Mouse (Mus musculus) forebrain, embryonic 12.5 days (tissue): ENCODE results near the gene Cecr2. TPM values are rescaled to one million over a fixed set of nuclear protein-coding genes. Genes with fewer than 3 reads are reported as not detected.
A peak's percentile ranks its signal among the peaks of the same experiment; 100 is the strongest.
"Not testable (repeated sequence)": the region's sequence is repeated elsewhere in the genome, so short reads cannot be mapped to it uniquely, and the experiment has no call there.

Source experiments
- ATAC-seq: fragments of 200-750 bp; cut with Nextera tagmentation; 2 replicates; pipeline ENCODE4 v1.8.0; 2017; ENCODE audit warnings: moderate TSS enrichment; ENCODE audit not compliant: low FRiP score
- H3K27ac ChIP-seq: fragments of 300-500 bp; sonication (generic); 2 replicates; pipeline ENCODE4 v1.5.1; 2016; ENCODE audit warnings: mild to moderate bottlenecking
- H3K27me3 ChIP-seq: fragments of 300-500 bp; sonication (generic); 2 replicates; pipeline ENCODE4 v1.6.1; 2016; ENCODE audit warnings: mild to moderate bottlenecking
- H3K36me3 ChIP-seq: fragments of 300-500 bp; sonication (generic); replicated peaks from 2 replicates; pipeline ENCODE4 v1.6.1; 2016; ENCODE audit warnings: mild to moderate bottlenecking
- H3K4me1 ChIP-seq: fragments of 300-500 bp; sonication (generic); 2 replicates; pipeline ENCODE4 v1.6.1; 2016
- H3K4me2 ChIP-seq: fragments of 300-500 bp; sonication (generic); 2 replicates; pipeline ENCODE4 v1.6.1; 2016; ENCODE audit warnings: mild to moderate bottlenecking, moderate library complexity
- H3K4me3 ChIP-seq: fragments of 300-500 bp; sonication (generic); replicated peaks from 2 replicates; pipeline ENCODE4 v1.5.1; 2016; ENCODE audit warnings: mild to moderate bottlenecking
- H3K9ac ChIP-seq: fragments of 300-500 bp; sonication (generic); 2 replicates; pipeline ENCODE4 v1.6.1; 2016; ENCODE audit warnings: mild to moderate bottlenecking
- H3K9me3 ChIP-seq: fragments of 300-500 bp; sonication (generic); 2 replicates; pipeline ENCODE4 v1.6.1; 2016
- WGBS: fragments of 180-500 bp; shearing (Covaris S2); methylation state at CpG from one replicate; pipeline ENCODE4 v1.1.7; 2016; 5-methylcytosine and 5-hydroxymethylcytosine counted together
- polyA plus RNA-seq: library from polyadenylated mRNA; unstranded; fragments of >200 nt; fragmentation: Nextera tagmentation; extraction: Ambion mirVana; gene quantifications from 2 replicates; pipeline ENCODE4 v1.2.1, GENCODE M21; 2016

Gene Cecr2
- polyA plus RNA-seq, 1 experiment from 2014 or later, result 13.6 TPM

- no peaks in the 10 kb centered on the region for H3K36me3 ChIP-seq
- H3K27me3 ChIP-seq, result 0 out of 2 replicates have a peak, but pooled peaks cover 3% of the 10 kb centered on the region
- no peak overlapping the region for H3K9ac ChIP-seq
- no peaks in the 10 kb centered on the region for H3K9me3 ChIP-seq
- peaks cover 7% of the 10 kb centered on the region; the same call in 1 of the 2 replicates for H3K4me1 ChIP-seq
- H3K4me2 ChIP-seq, result no peak overlapping the region
- 54% methylated on average over 23 of the region's 23 CpGs for WGBS
- no peak overlapping the region for H3K27ac ChIP-seq
- ATAC-seq, result no peak
- no peak overlapping the region for H3K4me3 ChIP-seq
These were observed 21.5 kb upstream of the Cecr2 start for GRCm38 (mm10) chr6:120644346-120645299.

- H3K27ac ChIP-seq, H3K4me2 ChIP-seq, H3K9me3 ChIP-seq, H3K27me3 ChIP-seq, H3K36me3 ChIP-seq, H3K4me1 ChIP-seq, H3K4me3 ChIP-seq, H3K9ac ChIP-seq, ATAC-seq: not testable (repeated sequence)
- 90% methylated on average over 3 of the region's 4 CpGs for WGBS
These were observed 18.7 kb upstream of the Cecr2 start for GRCm38 (mm10) chr6:120647246-120648028.

GRCm38 (mm10) chr6:120648205-120648604 is 18.0 kb upstream of the Cecr2 start:
- Histone ChIP-seq H3K9me3 (no peaks in the 10 kb centered on the region), H3K27me3 (0 out of 2 replicates have a peak, but pooled peaks cover 3% of the 10 kb centered on the region), H3K4me1 (peaks cover 7% of the 10 kb centered on the region; the same call in 1 of the 2 replicates), H3K36me3 (no peaks in the 10 kb centered on the region), H3K4me3 (no peak overlapping the region), H3K4me2 (no peak overlapping the region), H3K27ac (no peak overlapping the region), H3K9ac (no peak overlapping the region)
- WGBS, result 79% methylated on average over 5 of the region's 5 CpGs
- ATAC-seq, result no peak

GRCm38 (mm10) chr6:120652666-120653065 is 13.5 kb upstream of the Cecr2 start:
- Histone ChIP-seq H3K9me3 (no peaks in the 10 kb centered on the region), H3K36me3 (no peaks in the 10 kb centered on the region), H3K9ac (no peak overlapping the region), H3K27me3 (0 out of 2 replicates have a peak, but pooled peaks cover 3% of the 10 kb centered on the region), H3K4me1 (no peaks in the 10 kb centered on the region), H3K4me3 (no peak overlapping the region), H3K27ac (no peak overlapping the region), H3K4me2 (no peak overlapping the region)
- ATAC-seq, result no peak
- WGBS, result 8% methylated on average over 7 of the region's 7 CpGs

- H3K4me2 ChIP-seq, result no peak overlapping the region
- H3K27ac ChIP-seq, result no peak overlapping the region
- no peaks in the 10 kb centered on the region for H3K4me1 ChIP-seq
- H3K27me3 ChIP-seq, result no peaks in the 10 kb centered on the region
- 89% methylated on average over 3 of the region's 3 CpGs for WGBS
- ATAC-seq, result no peak
- no peaks in the 10 kb centered on the region for H3K36me3 ChIP-seq
- no peaks in the 10 kb centered on the region for H3K9me3 ChIP-seq
- H3K4me3 ChIP-seq, result no peak overlapping the region
- no peak overlapping the region for H3K9ac ChIP-seq
These were observed 10.5 kb upstream of the Cecr2 start for GRCm38 (mm10) chr6:120655702-120656101.

GRCm38 (mm10) chr6:120658848-120659247 is 7.3 kb upstream of the Cecr2 start:
- WGBS, result 83% methylated on average over 7 of the region's 7 CpGs
- Histone ChIP-seq H3K27me3 (peaks cover 4% of the 10 kb centered on the region; the same call in 1 of the 2 replicates), H3K36me3 (no peaks in the 10 kb centered on the region), H3K4me1 (no peaks in the 10 kb centered on the region), H3K4me3 (no peak overlapping the region), H3K27ac (no peak overlapping the region), H3K9ac (no peak overlapping the region), H3K4me2 (no peak overlapping the region), H3K9me3 (no peaks in the 10 kb centered on the region)
- no peak for ATAC-seq

GRCm38 (mm10) chr6:120665415-120665815 is 754 bp upstream of the Cecr2 start:
- H3K27me3 ChIP-seq, result peaks cover 5% of the 10 kb centered on the region; the same call in 1 of the 2 replicates
- peaks cover 14% of the 10 kb centered on the region for H3K4me1 ChIP-seq
- peak overlapping the region; percentile 99 for H3K27ac ChIP-seq
- no peaks in the 10 kb centered on the region for H3K9me3 ChIP-seq
- peak; percentile 62 for ATAC-seq
- 0% methylated on average over 21 of the region's 21 CpGs for WGBS
- peak overlapping the region; percentile 93; the same call in 1 of the 2 replicates for H3K9ac ChIP-seq
- H3K36me3 ChIP-seq, result no peaks in the 10 kb centered on the region
- H3K4me3 ChIP-seq, result peak overlapping the region; percentile 91
- H3K4me2 ChIP-seq, result peak overlapping the region; percentile 75

GRCm38 (mm10) chr6:120666761-120667421 is 722 bp downstream of the Cecr2 start:
- peak; percentile 60 for ATAC-seq
- H3K4me3 ChIP-seq, result peak overlapping the region; percentile 91
- under 1% methylated on average over 74 of the region's 87 CpGs for WGBS
- H3K27ac ChIP-seq, result peak overlapping the region; percentile 99
- no peaks in the 10 kb centered on the region for H3K36me3 ChIP-seq
- peak overlapping the region; percentile 93 for H3K9ac ChIP-seq
- no peaks in the 10 kb centered on the region for H3K9me3 ChIP-seq
- peaks cover 5% of the 10 kb centered on the region; the same call in 1 of the 2 replicates for H3K27me3 ChIP-seq
- H3K4me2 ChIP-seq, result peak overlapping the region; percentile 75
- H3K4me1 ChIP-seq, result peaks cover 14% of the 10 kb centered on the region

GRCm38 (mm10) chr6:120667422-120667781 is 1.2 kb downstream of the Cecr2 start:
- peak overlapping the region; percentile 75 for H3K4me2 ChIP-seq
- 1% methylated on average over 7 of the region's 7 CpGs for WGBS

GRCm38 (mm10) chr6:120667911-120668310 is 1.7 kb downstream of the Cecr2 start:
- Histone ChIP-seq H3K9me3 (no peaks in the 10 kb centered on the region), H3K4me3 (peak overlapping the region; percentile 91), H3K4me2 (peak overlapping the region; percentile 75), H3K4me1 (peaks cover 17% of the 10 kb centered on the region), H3K36me3 (no peaks in the 10 kb centered on the region), H3K9ac (0 out of 2 replicates have a peak overlapping the region, but pooled peaks have one; percentile 93), H3K27me3 (peaks cover 5% of the 10 kb centered on the region; the same call in 1 of the 2 replicates), H3K27ac (no peak overlapping the region)
- no peak for ATAC-seq
- 16% methylated on average over 7 of the region's 7 CpGs for WGBS

More at GRCm38 (mm10) chr6:120667422-120667781, 1.2 kb downstream of the Cecr2 start:
- no peaks in the 10 kb centered on the region for H3K9me3 ChIP-seq
- peak overlapping the region; percentile 91 for H3K4me3 ChIP-seq
- peak overlapping the region; percentile 93 for H3K9ac ChIP-seq
- peak overlapping the region; percentile 99 for H3K27ac ChIP-seq
- no peaks in the 10 kb centered on the region for H3K36me3 ChIP-seq
- peaks cover 5% of the 10 kb centered on the region; the same call in 1 of the 2 replicates for H3K27me3 ChIP-seq
- peaks cover 17% of the 10 kb centered on the region for H3K4me1 ChIP-seq
- ATAC-seq, result no peak

- ATAC-seq, result no peak
- H3K4me1 ChIP-seq, result peaks cover 3% of the 10 kb centered on the region; the same call in 1 of the 2 replicates
- no peaks in the 10 kb centered on the region for H3K9me3 ChIP-seq
- 78% methylated on average over 5 of the region's 5 CpGs for WGBS
- no peaks in the 10 kb centered on the region for H3K36me3 ChIP-seq
- no peak overlapping the region for H3K9ac ChIP-seq
- H3K4me2 ChIP-seq, result no peak overlapping the region
- no peak overlapping the region for H3K4me3 ChIP-seq
- H3K27ac ChIP-seq, result no peak overlapping the region
- no peaks in the 10 kb centered on the region for H3K27me3 ChIP-seq
These were observed 8.0 kb downstream of the Cecr2 start for GRCm38 (mm10) chr6:120674121-120674520.
